Mouse (Mus musculus) heart, embryonic 11.5 days (tissue): Measurements from ENCODE around the gene Treml1. TPM values are rescaled to one million over a fixed set of nuclear protein-coding genes. Genes with fewer than 3 reads are reported as not detected.
"Not testable (repeated sequence)": the region's sequence is repeated elsewhere in the genome, so short reads cannot be mapped to it uniquely, and the experiment has no call there.

Experiments used
- ATAC-seq: fragments of 200-750 bp; cut with Nextera tagmentation; replicated peaks from 2 replicates; pipeline ENCODE4 v1.8.0; 2017; ENCODE audit warnings: moderate library complexity; ENCODE audit not compliant: insufficient number of reproducible peaks, low FRiP score, low TSS enrichment
- H3K27ac ChIP-seq: fragments of 300-500 bp; sonication (generic); 2 replicates; pipeline ENCODE4 v1.5.1; 2014; ENCODE audit warnings: mild to moderate bottlenecking, low read depth, low read length
- H3K27me3 ChIP-seq: fragments of 300-500 bp; sonication (generic); 2 replicates; pipeline ENCODE4 v1.6.1; 2014; ENCODE audit warnings: mild to moderate bottlenecking, low read length, mixed read lengths; ENCODE audit not compliant: control insufficient read depth, insufficient read depth
- H3K36me3 ChIP-seq: fragments of 300-500 bp; sonication (generic); 2 replicates; pipeline ENCODE4 v1.6.1; 2014; ENCODE audit warnings: mild to moderate bottlenecking, low read length, moderate library complexity, mixed read lengths; ENCODE audit not compliant: control insufficient read depth, insufficient read depth
- H3K4me1 ChIP-seq: fragments of 300-500 bp; sonication (generic); 2 replicates; pipeline ENCODE4 v1.6.1; 2014; ENCODE audit warnings: low read length; ENCODE audit not compliant: control insufficient read depth, insufficient read depth
- H3K4me2 ChIP-seq: fragments of 300-500 bp; sonication (generic); 2 replicates; pipeline ENCODE4 v1.6.1; 2014; ENCODE audit warnings: mild to moderate bottlenecking, moderate library complexity
- H3K4me3 ChIP-seq: fragments of 300-500 bp; sonication (generic); 2 replicates; pipeline ENCODE4 v1.5.1; 2014; ENCODE audit warnings: low read depth, low read length
- H3K9ac ChIP-seq: fragments of 300-500 bp; sonication (generic); 2 replicates; pipeline ENCODE4 v1.6.1; 2014; ENCODE audit warnings: mild to moderate bottlenecking, low read depth, low read length, moderate library complexity
- H3K9me3 ChIP-seq: fragments of 300-500 bp; sonication (generic); replicated peaks from 2 replicates; pipeline ENCODE4 v1.6.1; 2016; ENCODE audit warnings: low read length; ENCODE audit not compliant: control insufficient read depth
- WGBS: fragments of 180-500 bp; shearing (Covaris S2); extraction: QIAGEN DNeasy Blood & Tissue Kit; methylation state at CpG from one replicate; pipeline ENCODE4 v1.1.7; 2014; ENCODE audit not compliant: insufficient replicate concordance; 5-methylcytosine and 5-hydroxymethylcytosine counted together
- polyA plus RNA-seq: library from polyadenylated mRNA; unstranded; fragments of >200 nt; fragmentation: Nextera tagmentation; extraction: Ambion mirVana; gene quantifications from 2 replicates; pipeline ENCODE4 v1.2.1, GENCODE M21; 2014

Treml1 gene
- polyA plus RNA-seq, 1 experiment from 2014 or later: 5.0 TPM

GRCm38 (mm10) chr17:48346834-48347233, 12.9 kb upstream of the Treml1 start:
- ATAC-seq: no peak
- no peak overlapping the region for H3K4me2 ChIP-seq
- H3K27ac ChIP-seq: no peak overlapping the region
- no peaks in the 10 kb centered on the region for H3K36me3 ChIP-seq
- WGBS: 44% methylated on average over 4 of the region's 4 CpGs
- no peaks in the 10 kb centered on the region for H3K27me3 ChIP-seq
- no peaks in the 10 kb centered on the region for H3K4me1 ChIP-seq
- no peak overlapping the region for H3K9ac ChIP-seq
- H3K9me3 ChIP-seq: no peaks in the 10 kb centered on the region
- no peak overlapping the region for H3K4me3 ChIP-seq

DNA sequence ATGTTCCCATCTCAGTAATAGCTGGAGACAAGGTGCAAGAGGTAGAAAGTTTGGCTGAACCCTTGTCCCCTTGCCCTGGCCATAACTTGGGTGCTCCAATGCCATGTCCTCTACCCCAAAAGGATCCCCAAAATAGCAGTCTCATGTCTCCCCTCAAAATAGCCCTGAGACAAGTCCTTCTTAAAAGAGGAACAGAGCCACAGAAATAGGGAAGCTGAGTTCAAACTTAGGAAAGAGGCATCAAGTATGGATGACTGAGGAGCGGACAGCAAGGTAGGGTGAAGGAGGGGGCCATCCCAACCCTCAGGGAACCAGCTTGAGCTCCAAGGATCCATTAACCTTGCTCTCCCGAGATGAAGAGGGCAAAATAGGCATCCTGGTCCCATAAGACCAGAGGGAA, 12.4 kb upstream of the Treml1 start:
- H3K36me3 ChIP-seq: no peaks in the 10 kb centered on the region
- 77% methylated on average over 2 of the region's 2 CpGs for WGBS
- no peaks in the 10 kb centered on the region for H3K27me3 ChIP-seq
- H3K4me2 ChIP-seq: no peak overlapping the region
- H3K4me3 ChIP-seq: no peak overlapping the region
- H3K9me3 ChIP-seq: no peaks in the 10 kb centered on the region
- no peaks in the 10 kb centered on the region for H3K4me1 ChIP-seq
- no peak overlapping the region for H3K27ac ChIP-seq
- no peak for ATAC-seq
- H3K9ac ChIP-seq: no peak overlapping the region

- H3K27ac ChIP-seq: no peak overlapping the region
- WGBS: 76% methylated on average over 5 of the region's 5 CpGs
- no peak overlapping the region for H3K9ac ChIP-seq
- no peak overlapping the region for H3K4me2 ChIP-seq
- no peaks in the 10 kb centered on the region for H3K36me3 ChIP-seq
- no peaks in the 10 kb centered on the region for H3K9me3 ChIP-seq
- no peaks in the 10 kb centered on the region for H3K4me1 ChIP-seq
- no peaks in the 10 kb centered on the region for H3K27me3 ChIP-seq
- ATAC-seq: no peak
- H3K4me3 ChIP-seq: no peak overlapping the region
These were observed 9.0 kb upstream of the Treml1 start for GRCm38 (mm10) chr17:48350681-48351193.

GRCm38 (mm10) chr17:48352976-48353375, 6.7 kb upstream of the Treml1 start:
- not testable (repeated sequence) for H3K36me3 ChIP-seq, H3K4me1 ChIP-seq, H3K27me3 ChIP-seq, H3K4me3 ChIP-seq, H3K4me2 ChIP-seq, ATAC-seq, H3K9ac ChIP-seq, H3K27ac ChIP-seq, H3K9me3 ChIP-seq
- WGBS: 78% methylated on average over 7 of the region's 7 CpGs

- Histone ChIP-seq H3K36me3 (no peaks in the 10 kb centered on the region), H3K9me3 (no peaks in the 10 kb centered on the region), H3K4me1 (peaks cover 3% of the 10 kb centered on the region; the same call in 1 of the 2 replicates), H3K27me3 (no peaks in the 10 kb centered on the region), H3K9ac (no peak overlapping the region), H3K4me3 (no peak overlapping the region), H3K4me2 (no peak overlapping the region), H3K27ac (no peak overlapping the region)
- ATAC-seq: no peak
- 82% methylated on average over 3 of the region's 3 CpGs for WGBS
These were observed 3.9 kb upstream of the Treml1 start for GRCm38 (mm10) chr17:48355822-48356221.

DNA sequence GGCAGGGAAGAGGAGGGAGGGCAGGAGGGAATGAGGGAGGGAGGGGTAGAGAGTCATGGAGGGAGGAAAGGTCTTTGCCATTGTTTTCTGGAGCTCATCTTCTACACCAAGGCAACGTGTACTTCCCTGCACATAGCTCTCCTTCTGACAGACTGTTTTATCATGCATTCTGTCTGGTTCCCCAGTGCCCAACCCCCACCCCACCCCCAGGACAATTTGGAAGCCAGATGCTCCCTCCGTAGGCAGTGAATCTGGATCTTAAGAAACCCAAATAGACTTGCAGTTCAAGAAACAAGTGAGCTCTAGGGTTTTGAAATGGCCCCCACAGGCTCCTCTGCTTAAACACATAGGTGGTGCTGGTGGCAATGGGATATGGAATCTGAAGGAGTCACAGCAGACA, 1.8 kb upstream of the Treml1 start:
- Histone ChIP-seq H3K4me3 (no peak overlapping the region), H3K4me2 (no peak overlapping the region), H3K27ac (no peak overlapping the region), H3K4me1 (peaks cover 3% of the 10 kb centered on the region; the same call in 1 of the 2 replicates), H3K9me3 (no peaks in the 10 kb centered on the region), H3K36me3 (no peaks in the 10 kb centered on the region), H3K27me3 (no peaks in the 10 kb centered on the region), H3K9ac (no peak overlapping the region)
- WGBS: 47% methylated on average over 2 of the region's 2 CpGs
- no peak for ATAC-seq

DNA sequence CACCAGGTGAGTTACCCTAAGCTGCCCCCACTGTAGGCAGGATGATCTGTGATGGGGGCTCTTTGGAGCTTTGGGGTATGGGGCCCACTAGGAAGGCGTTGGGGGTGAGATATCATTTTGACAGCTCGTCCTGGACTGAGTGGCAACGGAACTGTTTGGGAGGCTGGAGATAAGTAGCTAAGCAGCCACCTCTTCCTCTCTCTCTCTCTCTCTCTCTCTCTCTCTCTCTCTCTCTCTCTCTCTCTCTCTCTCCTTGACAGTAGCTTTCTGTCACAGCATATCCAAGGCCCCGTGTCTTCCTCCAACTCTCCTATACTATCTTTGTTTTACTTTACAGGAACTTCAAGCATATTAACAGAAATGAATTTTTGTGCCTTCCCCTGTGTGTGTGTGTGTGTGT, 746 bp downstream of the Treml1 start:
- H3K9ac ChIP-seq: no peak overlapping the region

GRCm38 (mm10) chr17:48362346-48362745, 2.6 kb downstream of the Treml1 start:
- H3K4me3 ChIP-seq: no peak overlapping the region
- no peak overlapping the region for H3K9ac ChIP-seq
- WGBS: 48% methylated on average over 3 of the region's 3 CpGs
- H3K4me1 ChIP-seq: peaks cover 8% of the 10 kb centered on the region
- no peaks in the 10 kb centered on the region for H3K36me3 ChIP-seq
- H3K9me3 ChIP-seq: no peaks in the 10 kb centered on the region
- H3K27me3 ChIP-seq: no peaks in the 10 kb centered on the region
- no peak for ATAC-seq
- no peak overlapping the region for H3K27ac ChIP-seq
- H3K4me2 ChIP-seq: no peak overlapping the region

More for the DNA sequence above, 746 bp downstream of the Treml1 start:
- H3K36me3 ChIP-seq: no peaks in the 10 kb centered on the region
- H3K9me3 ChIP-seq: no peaks in the 10 kb centered on the region
- H3K27ac ChIP-seq: no peak overlapping the region
- no peak for ATAC-seq
- no peak overlapping the region for H3K4me2 ChIP-seq
- H3K4me1 ChIP-seq: peaks cover 8% of the 10 kb centered on the region
- WGBS: 24% methylated on average over 4 of the region's 4 CpGs
- H3K27me3 ChIP-seq: no peaks in the 10 kb centered on the region
- H3K4me3 ChIP-seq: no peak overlapping the region

DNA sequence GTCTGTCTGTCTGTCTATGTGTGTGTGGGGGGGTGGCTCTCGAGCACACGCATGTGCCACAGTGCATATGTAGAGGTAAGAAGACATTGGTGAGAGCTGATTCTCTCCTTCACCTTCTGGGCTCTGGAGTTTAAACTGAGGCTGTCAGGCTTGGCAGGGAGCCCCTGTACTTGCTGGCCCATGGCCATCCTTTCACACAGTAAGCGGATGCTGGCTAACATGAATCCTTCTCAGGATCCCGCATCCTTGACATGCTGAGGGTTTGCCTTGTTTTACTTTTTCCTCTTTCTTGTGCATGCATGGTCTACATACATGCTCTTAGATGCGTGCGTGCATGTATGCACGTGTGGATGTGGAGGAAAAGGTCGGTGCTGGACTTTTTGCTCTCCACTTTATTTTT, 3.2 kb downstream of the Treml1 start:
- H3K4me2 ChIP-seq: no peak overlapping the region

More for the DNA sequence above, 3.2 kb downstream of the Treml1 start:
- 85% methylated on average over 8 of the region's 8 CpGs for WGBS
- no peak overlapping the region for H3K4me3 ChIP-seq
- H3K36me3 ChIP-seq: no peaks in the 10 kb centered on the region
- ATAC-seq: no peak
- H3K27me3 ChIP-seq: no peaks in the 10 kb centered on the region
- H3K4me1 ChIP-seq: peaks cover 8% of the 10 kb centered on the region
- no peak overlapping the region for H3K27ac ChIP-seq
- no peaks in the 10 kb centered on the region for H3K9me3 ChIP-seq
- no peak overlapping the region for H3K9ac ChIP-seq
